Mouse (Mus musculus) kidney, adult 2 months (tissue): ENCODE measurements at regions not wholly inside any gene's neighbourhood (a gene's known extent, or its start where the extent isn't known, plus 50 kb on each side); places are given as distances from the start of the nearest gene placed in this dataset.

Experiments used
- CTCF ChIP-seq: fragments of 200-500 bp; conservative IDR thresholded peaks from 2 replicates; pipeline ENCODE4 v1.5.1; 2011; ENCODE audit warnings: low read depth, mild to moderate bottlenecking, control low read depth, low read length, moderate library complexity, mixed read lengths; ENCODE audit not compliant: insufficient read depth, insufficient read length
- POLR2A ChIP-seq: fragments of 200-500 bp; IDR thresholded peaks from one replicate; pipeline ENCODE4 v1.6.1; 2011; ENCODE audit warnings: low read depth, low read length, control low read depth

DNA sequence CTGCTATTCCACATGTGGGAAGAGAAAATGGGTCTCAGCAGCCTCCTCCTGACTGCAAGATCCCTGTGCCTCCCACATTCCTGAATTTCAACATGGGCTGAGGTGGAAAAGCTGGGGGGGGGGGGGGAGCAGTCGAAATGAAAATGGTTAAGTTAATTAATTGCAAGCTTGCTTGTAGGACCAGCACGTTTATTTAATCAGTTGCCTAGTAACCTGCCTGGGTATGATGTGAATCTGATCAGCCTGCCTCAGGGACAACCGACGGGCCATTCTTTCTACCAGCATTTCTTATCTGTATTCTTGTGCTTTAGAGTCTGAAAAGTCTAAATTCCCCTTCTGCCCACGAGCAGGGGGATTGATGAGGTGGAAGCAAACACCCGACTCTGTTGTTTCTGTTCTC lies 569.9 kb upstream of the Nox3 start:
- no peak for TF ChIP-seq CTCF
- no peak for TF ChIP-seq POLR2A
